Mouse (Mus musculus): ENCODE measurements at regions not wholly inside any gene's neighbourhood (a gene's known extent, or its start where the extent isn't known, plus 50 kb on each side); places are given as distances from the start of the nearest gene placed in this dataset.
"Not testable (repeated sequence)": the region's sequence is repeated elsewhere in the genome, so short reads cannot be mapped to it uniquely, and the experiment has no call there.

DNA sequence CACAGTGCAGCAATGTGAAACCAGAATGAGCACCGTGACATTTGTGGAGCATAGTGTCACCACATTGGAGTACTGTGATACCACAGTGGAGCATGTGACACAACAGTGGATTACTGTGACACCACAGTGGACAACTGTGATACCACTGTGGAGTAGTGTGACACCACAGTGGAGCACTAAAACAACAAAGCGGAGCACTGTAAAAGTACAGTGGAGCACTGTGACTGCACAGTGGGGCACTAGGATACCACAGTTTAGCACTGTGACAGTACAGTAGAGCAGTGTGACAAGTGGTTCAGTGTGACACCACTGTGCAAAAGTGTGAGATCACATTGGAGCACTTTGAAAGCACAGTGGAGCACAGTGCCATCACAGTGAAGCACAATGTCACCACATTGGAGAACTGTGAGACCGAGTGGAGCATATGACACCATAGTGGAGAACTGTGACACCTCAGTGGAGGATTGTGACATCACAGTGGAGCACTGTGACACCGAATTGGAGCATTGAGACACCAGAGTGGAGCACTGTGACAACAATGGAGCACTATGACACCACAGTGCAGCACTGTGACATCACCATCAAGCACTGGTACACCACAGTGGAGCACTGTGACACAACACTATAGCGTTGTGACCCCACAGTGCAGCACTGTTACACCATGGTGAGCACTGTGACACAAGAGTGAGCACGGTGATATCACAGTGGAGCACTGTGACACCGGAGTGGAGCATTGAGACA lies 86.6 kb upstream of the Vmn1r2 start:
- DNase-seq (ENCODE audit: low spot score) = no peak

DNA sequence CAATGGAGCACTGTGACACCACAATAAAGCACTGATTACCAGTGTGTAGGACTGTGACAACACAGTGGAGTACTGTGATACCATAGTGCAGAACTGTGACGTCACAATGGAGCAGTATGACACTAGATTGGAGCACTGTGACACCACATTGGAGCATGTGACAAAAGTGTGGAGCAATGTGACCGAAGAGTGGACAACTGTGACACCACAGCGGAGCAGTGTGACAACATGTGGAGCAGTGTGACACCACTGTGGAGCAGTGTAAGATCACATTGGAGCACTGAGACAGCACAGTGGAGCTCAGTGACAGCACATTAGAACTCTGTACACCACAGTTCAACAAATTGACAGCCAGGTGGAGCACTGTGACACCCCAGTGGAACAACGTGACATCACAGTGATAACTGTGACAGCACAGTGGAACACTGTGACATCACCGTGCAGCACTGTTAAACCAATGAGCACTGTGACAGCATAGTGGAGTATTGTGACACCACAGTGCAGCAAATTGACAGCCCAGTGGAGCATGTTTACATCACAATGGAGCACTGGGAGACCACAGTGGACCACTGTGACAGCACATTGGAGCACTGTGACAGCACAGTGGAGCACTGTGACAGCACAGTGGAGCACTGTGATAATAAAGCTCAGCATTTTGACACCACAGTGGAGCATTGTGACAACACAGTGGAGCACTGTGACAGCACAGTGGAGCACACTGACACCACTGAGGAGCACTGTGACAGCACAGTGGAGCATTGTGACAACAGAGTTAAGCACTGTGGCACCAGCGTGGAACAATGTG lies 85.8 kb upstream of the Vmn1r2 start:
- DNase-seq (ENCODE audit: low spot score) = no peak

DNA sequence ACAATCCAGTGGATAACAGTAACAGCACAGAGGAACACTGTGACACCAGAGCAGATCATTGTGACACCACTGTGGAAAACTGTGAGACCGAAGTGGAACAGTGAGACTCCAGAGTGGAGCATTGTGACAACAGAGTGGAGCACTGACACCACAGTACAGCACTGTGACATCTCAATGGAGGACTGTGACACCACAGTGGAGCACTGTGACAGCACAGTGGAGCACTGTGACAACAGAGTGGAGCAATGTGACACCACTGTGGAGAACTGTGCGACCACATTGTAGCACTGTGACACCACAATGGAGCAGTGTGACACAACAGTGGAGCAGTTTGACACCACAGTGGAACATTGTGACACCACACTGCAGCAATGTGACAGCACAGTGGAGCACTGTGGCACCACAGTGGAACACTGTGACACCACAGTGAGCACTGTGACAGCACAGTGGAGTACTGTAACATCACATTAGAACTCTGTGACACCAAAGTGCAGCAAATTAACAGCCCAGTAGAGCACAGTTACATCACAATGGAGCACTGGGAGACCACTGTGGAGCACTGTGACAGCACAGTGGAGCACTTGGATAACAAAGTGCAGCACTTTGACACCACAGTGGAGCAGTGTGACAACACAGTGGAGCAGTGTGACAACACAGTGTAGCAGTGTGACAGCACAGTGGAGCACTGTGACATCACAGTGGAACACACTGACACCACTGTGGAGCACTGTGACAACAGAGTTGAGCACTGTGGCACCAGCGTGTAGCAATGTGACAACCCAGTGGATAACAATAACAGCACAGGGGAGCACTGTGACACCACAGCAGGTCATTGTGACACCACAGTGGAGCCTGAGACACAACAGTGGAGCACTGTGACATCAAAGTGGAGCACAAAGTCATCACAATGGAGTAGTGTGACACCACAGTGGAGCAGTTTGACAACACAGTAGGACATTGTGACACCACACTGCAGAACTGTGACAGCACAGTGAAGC lies 84.9 kb upstream of the Vmn1r2 start:
- DNase-seq (ENCODE audit: low spot score) = no peak

DNA sequence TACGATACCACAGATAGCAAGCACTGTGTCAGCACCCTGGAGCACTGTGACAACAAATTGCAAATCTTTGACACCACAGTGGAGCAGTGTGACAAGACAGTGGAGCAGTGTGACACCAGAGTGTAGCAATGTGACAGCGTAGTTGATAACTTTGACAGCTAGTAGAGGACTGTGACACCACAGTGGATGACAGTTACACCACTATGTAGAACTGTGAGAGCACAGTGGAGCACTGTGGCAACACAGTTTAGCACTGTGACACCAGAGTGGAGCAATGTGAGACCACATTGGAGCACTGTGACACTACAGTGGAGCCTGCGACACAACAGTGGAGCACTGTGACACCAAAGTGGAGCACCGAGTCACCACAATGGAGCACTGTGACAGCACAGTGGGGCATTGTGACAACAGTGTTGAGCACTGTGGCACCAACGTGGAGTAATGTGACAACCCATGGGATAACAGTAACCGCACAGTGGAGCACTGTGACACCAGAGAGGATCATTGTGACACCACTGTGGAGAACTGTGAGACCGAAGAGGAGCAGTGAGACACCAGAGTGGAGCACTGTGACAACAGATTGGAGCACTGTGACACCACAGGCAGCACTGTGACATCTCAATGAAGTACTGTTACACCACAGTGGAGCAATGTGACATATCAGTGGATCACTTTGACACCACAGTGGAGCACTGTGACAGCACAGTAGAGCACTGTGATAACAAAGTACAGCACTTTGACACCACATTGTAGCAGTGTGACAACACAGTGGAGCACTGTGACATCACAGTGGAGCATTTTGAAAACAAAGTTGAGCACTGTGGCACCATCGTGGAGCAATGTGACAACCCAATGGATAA lies 83.7 kb upstream of the Vmn1r2 start:
- no peak for DNase-seq (ENCODE audit: low spot score)

DNA sequence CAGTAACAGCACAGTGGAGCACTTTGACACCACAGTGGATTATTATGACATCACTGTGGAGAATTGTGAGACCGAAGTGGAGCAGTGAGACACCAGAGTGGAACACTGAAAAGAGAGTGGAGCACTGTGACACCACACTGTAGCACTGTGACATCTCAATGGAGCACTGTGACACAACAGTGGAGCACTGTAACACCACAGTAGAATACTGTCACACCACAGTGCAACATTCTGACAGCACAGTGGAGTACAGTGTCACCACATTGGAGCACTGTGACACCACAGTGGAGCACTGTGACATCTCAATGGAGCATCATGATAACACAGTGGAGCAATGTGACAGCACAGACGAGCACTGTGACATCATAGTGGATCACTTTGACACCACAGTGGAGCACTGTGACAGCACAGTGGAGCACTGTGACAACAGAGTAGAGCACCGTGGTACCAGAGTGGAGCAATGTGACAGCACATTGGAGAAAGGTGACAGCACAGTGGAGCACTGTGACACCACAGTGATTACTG lies 83.0 kb upstream of the Vmn1r2 start:
- DNase-seq (ENCODE audit: low spot score) = no peak

DNA sequence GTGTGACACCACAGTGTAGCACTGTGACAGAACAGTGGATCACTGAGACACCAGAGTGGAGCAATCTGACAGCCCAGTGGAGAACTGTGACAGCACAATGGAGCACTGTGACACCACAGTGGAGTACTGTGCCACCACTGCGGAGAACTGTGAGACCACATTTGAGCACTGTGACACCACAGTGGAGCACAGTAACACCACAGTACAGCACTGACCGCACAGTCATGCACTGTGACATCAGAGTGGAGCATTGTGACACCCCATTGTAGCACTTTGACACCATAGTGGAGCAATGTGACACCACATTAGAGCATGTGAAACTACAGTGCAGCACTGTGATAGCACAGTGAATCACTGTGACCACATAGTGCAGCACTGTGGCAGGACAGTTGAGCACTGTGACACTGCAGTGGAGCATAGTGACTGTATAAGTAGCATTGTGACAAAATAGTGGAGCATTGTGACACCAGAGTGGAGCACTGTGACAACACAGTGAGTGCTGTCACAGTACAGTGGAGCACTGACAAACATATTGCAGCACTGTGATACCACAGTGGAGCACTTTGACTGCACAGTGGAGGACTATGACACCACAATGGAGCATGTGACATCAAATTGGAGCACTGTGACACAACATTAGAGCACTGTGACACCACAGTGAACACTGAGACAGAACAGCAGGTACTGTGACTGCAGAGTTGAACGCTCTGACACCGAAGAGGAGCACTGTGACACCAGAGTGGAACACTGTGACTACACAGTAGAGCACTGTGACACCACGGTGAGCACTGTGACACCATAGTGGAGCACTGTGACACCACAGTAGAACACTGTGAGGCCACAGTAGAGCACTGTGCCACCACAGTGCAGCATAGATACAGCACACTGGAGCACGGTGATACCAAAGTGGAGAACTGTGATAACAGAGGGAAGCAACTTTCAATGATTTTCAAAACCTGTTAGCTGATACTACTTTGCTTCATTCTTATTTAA lies 81.4 kb upstream of the Vmn1r2 start:
- no peak for DNase-seq (ENCODE audit: low spot score)

DNA sequence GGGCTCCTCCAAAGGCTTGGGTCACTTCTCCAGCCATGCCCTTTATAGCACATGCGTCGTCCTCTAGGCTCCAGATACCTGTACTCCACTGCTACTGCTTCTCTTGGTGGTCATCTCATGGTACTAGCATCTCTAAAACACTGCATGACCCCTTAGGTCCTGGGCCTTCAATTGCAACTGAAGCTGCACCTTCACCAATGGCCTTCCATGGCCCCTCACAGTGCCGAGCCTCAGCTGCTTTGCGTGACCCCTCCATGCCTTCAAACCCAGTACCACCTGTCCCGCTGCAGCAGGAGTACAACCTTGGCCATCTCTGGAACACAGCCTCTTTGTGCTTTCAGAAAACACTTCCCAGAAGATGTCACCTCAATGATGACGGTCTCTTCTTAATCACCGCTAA lies 79.5 kb upstream of the Vmn1r2 start:
- DNase-seq (ENCODE audit: low spot score) = not testable (repeated sequence)

DNA sequence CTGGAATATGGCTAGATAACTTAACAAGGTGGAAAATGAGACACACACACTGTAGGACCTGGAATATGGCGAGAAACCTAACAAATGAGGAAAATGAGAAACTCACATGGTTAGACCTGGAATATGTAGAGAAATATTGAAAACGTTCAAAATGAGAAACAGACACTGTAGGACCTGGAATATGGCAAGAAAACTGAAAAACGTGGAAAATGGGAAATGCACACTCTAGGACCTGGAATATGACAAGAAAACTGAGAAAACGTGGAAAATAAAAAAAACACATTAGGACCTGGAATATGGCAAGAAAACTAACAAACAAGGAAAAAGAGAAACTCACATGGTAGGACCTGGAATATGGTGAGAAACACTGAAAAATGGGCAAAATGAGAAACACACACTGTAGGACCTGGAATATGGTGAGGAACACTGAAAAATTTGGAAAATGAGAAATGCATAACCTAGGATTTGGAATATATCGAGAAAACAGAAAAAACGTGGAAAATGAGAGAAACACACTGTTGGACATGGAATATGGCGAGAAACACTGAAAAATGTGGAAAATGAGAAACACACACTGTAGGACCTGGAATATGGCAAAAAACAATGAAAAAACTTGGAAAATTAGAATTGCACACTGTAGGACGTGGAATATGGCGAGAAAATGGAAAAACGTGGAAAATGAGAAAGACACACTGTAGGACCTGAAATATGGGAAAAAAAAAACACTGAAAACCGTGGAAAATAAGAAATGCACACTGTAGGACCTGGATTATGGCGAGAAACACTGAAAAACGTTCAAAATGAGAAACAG lies 77.3 kb upstream of the Vmn1r2 start:
- no peak for DNase-seq (ENCODE audit: low spot score)

DNA sequence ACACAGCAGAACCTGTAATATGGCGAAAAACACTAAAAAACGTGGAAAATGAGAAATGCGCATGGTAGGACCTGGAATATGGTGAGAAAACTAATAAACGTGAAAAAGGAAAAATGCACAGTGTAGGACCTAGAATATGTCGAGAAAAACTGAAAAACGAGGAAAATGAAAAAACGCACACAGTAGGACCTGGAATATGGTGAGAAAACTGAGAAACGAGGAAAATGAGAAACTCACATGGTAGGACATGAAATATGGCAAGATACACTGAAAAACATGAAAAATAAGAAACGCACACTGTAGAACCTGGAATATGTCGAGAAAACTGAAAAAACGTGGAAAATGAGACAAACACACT lies 76.8 kb upstream of the Vmn1r2 start:
- no peak for DNase-seq (ENCODE audit: low spot score)

DNA sequence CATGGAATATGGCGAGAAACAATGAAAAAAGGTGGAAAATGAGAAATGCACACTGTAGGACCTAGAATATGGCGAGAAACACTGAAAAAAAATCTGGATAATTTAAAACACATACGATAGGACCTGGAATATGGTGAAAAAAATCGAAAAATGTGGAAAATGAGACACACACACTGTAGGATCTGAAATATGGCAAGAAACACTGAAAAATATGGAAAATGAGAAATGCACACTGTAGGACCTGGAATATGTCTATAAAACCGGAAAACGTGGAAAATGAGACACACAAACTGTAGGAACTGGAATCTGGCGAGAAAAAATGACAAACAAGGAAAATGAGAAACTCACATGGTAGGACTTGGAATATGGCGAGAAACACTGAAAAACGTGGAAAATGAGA lies 76.4 kb upstream of the Vmn1r2 start:
- no peak for DNase-seq (ENCODE audit: low spot score)
